Mouse (Mus musculus): Measurements from ENCODE around the gene Gm17349.

DNA sequence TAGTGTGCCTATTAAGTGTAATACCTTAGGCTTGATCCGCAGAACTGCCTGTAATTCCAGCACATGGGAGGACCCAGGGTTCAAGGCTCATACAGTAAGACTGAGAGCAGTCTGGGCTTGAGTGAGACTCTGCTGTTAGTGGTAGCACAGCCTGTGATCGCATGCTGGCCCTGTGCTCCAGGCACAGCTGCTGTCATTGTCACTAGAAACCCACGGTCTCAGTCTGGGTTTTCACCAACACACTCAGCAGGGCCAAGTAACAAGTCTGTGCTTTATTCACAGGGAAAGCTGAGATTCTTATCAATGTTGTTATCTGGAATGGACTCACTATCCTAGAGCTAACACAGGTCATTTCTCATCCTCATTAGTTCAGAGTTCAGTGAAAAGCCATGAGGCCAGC is 48.9 kb upstream of the Gm17349 start:
- TF ChIP-seq CTCF (IDR thresholded peaks at IDR 0.05; ENCODE audit: low read depth, low read length), result no peak
- no peak for TF ChIP-seq POLR2A (IDR thresholded peaks at IDR 0.05; ENCODE audit: extremely low read depth, insufficient read depth, low read length)

Measured in liver, adult 2 months (tissue).